Mouse (Mus musculus): ENCODE data around the gene H3f3b.

H3f3b gene

GRCm38 (mm10) chr11:116027756-116028155, at the start of gene H3f3b:
H3f3b (minus strand) TSS chr11:116027962.
- Histone ChIP-seq H3K4me3 (replicated peaks; ENCODE audit: low read length) (peak within 1 kb of the TSS; percentile 13; the same call in 1 of the 2 replicates), H3K9me3 (ENCODE audit: low read length) (no peaks in the 10 kb centered on the region), H3K4me1 (replicated peaks; ENCODE audit: low read depth, low read length) (peaks cover 46% of the 10 kb centered on the region), H3K36me3 (ENCODE audit: insufficient read depth, low read length) (peaks cover 16% of the 10 kb centered on the region), H3K27me3 (ENCODE audit: insufficient read depth, low read length) (no peaks in the 10 kb centered on the region)
- TF ChIP-seq POU5F1 (IDR thresholded peaks at IDR 0.05; ENCODE audit: borderline replicate concordance, low read length) (no peak), NANOG (IDR thresholded peaks at IDR 0.05; ENCODE audit: borderline replicate concordance, low read length) (no peak), CTCF (conservative IDR thresholded peaks at IDR 0.05; ENCODE audit: low read length) (no peak)

- Histone ChIP-seq H3K4me1 (replicated peaks; ENCODE audit: low read depth, low read length) (peaks cover 62% of the 10 kb centered on the region), H3K27me3 (ENCODE audit: insufficient read depth, low read length) (no peaks in the 10 kb centered on the region), H3K4me3 (replicated peaks; ENCODE audit: low read length) (peak overlapping the region; percentile 76), H3K36me3 (ENCODE audit: insufficient read depth, low read length) (peaks cover 32% of the 10 kb centered on the region), H3K9me3 (ENCODE audit: low read length) (no peaks in the 10 kb centered on the region)
- TF ChIP-seq CTCF (conservative IDR thresholded peaks at IDR 0.05; ENCODE audit: low read length) (no peak), NANOG (IDR thresholded peaks at IDR 0.05; ENCODE audit: borderline replicate concordance, low read length) (no peak), POU5F1 (IDR thresholded peaks at IDR 0.05; ENCODE audit: borderline replicate concordance, low read length) (no peak)
These were observed 49.1 kb upstream of the H3f3b start for GRCm38 (mm10) chr11:116076836-116077235.

DNA sequence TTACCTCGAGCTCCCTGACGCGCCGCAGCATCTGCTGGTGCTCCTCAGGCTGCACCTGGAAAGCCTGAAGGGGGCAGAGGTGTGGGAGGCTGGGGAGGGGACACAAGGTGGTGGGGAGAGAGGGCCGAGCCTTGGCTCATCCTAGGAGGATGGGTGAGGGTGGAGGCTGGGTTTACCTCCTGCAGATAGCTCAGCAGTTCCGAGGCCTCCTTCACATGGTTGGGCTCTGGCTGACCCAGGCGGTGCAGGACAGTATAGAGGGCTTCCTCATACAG, 48.4 kb upstream of the H3f3b start:
- peaks cover 26% of the 10 kb centered on the region for H3K36me3 ChIP-seq (ENCODE audit: insufficient read depth, low read length)
- H3K4me1 ChIP-seq (replicated peaks; ENCODE audit: low read depth, low read length): peaks cover 56% of the 10 kb centered on the region
- H3K9me3 ChIP-seq (ENCODE audit: low read length): no peaks in the 10 kb centered on the region
- H3K4me3 ChIP-seq (replicated peaks; ENCODE audit: low read length): peak overlapping the region; percentile 76
- TF ChIP-seq CTCF (conservative IDR thresholded peaks at IDR 0.05; ENCODE audit: low read length) (no peak), NANOG (IDR thresholded peaks at IDR 0.05; ENCODE audit: borderline replicate concordance, low read length) (no peak), POU5F1 (IDR thresholded peaks at IDR 0.05; ENCODE audit: borderline replicate concordance, low read length) (no peak)
- no peaks in the 10 kb centered on the region for H3K27me3 ChIP-seq (ENCODE audit: insufficient read depth, low read length)

GRCm38 (mm10) chr11:116075539-116076265, 47.9 kb upstream of the H3f3b start:
- peaks cover 51% of the 10 kb centered on the region for H3K4me1 ChIP-seq (replicated peaks; ENCODE audit: low read depth, low read length)
- H3K27me3 ChIP-seq (ENCODE audit: insufficient read depth, low read length): no peaks in the 10 kb centered on the region
- TF ChIP-seq CTCF (conservative IDR thresholded peaks at IDR 0.05; ENCODE audit: low read length) (no peak), POU5F1 (IDR thresholded peaks at IDR 0.05; ENCODE audit: borderline replicate concordance, low read length) (no peak), NANOG (IDR thresholded peaks at IDR 0.05; ENCODE audit: borderline replicate concordance, low read length) (no peak)
- peak overlapping the region; percentile 76 for H3K4me3 ChIP-seq (replicated peaks; ENCODE audit: low read length)
- no peaks in the 10 kb centered on the region for H3K9me3 ChIP-seq (ENCODE audit: low read length)
- peaks cover 21% of the 10 kb centered on the region for H3K36me3 ChIP-seq (ENCODE audit: insufficient read depth, low read length)

DNA sequence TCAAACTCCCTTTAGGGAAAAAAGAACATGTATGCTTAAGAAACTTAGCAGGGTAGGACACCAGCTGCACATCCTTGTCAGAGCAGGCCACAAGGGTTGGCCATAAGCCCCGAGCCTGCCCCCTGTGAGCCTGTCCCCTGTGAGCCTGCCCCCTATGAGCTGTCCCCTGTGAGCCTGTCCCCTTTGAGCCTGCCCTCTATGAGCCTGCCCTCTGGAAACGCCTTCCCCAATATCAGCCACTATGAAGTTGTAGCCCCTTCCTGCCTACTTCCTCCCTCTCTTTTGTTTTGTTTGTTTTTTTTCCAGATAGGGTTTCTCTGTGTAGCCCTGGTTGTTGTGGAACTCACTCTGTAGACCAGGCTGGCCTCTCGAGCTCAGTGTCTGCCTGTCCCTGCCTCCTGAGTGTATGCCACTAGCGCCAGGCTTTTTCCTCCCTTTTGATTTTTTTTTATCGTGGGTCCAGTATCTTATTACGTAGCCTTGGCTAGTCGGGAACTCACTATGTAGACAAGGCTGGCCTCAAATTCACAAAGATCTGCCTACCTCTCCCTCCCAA, 46.8 kb upstream of the H3f3b start:
- H3K4me1 ChIP-seq (replicated peaks; ENCODE audit: low read depth, low read length): peaks cover 42% of the 10 kb centered on the region
- no peaks in the 10 kb centered on the region for H3K9me3 ChIP-seq (ENCODE audit: low read length)
- H3K36me3 ChIP-seq (ENCODE audit: insufficient read depth, low read length): peaks cover 10% of the 10 kb centered on the region
- H3K4me3 ChIP-seq (replicated peaks; ENCODE audit: low read length): no peak overlapping the region
- TF ChIP-seq CTCF (conservative IDR thresholded peaks at IDR 0.05; ENCODE audit: low read length) (no peak), POU5F1 (IDR thresholded peaks at IDR 0.05; ENCODE audit: borderline replicate concordance, low read length) (no peak), NANOG (IDR thresholded peaks at IDR 0.05; ENCODE audit: borderline replicate concordance, low read length) (no peak)
- H3K27me3 ChIP-seq (ENCODE audit: insufficient read depth, low read length): no peaks in the 10 kb centered on the region

- H3K4me1 ChIP-seq (replicated peaks; ENCODE audit: low read depth, low read length): peaks cover 23% of the 10 kb centered on the region
- no peaks in the 10 kb centered on the region for H3K36me3 ChIP-seq (ENCODE audit: insufficient read depth, low read length)
- no peaks in the 10 kb centered on the region for H3K9me3 ChIP-seq (ENCODE audit: low read length)
- no peak for TF ChIP-seq CTCF (conservative IDR thresholded peaks at IDR 0.05; ENCODE audit: low read length)
- no peak for TF ChIP-seq NANOG (IDR thresholded peaks at IDR 0.05; ENCODE audit: borderline replicate concordance, low read length)
- no peak for TF ChIP-seq POU5F1 (IDR thresholded peaks at IDR 0.05; ENCODE audit: borderline replicate concordance, low read length)
- no peak overlapping the region for H3K4me3 ChIP-seq (replicated peaks; ENCODE audit: low read length)
- H3K27me3 ChIP-seq (ENCODE audit: insufficient read depth, low read length): 0 out of 2 replicates have a peak, but pooled peaks cover 3% of the 10 kb centered on the region
These were observed 44.8 kb upstream of the H3f3b start for GRCm38 (mm10) chr11:116072608-116073007.

GRCm38 (mm10) chr11:116071510-116071909, 43.7 kb upstream of the H3f3b start:
- H3K9me3 ChIP-seq (ENCODE audit: low read length): no peaks in the 10 kb centered on the region
- H3K4me1 ChIP-seq (replicated peaks; ENCODE audit: low read depth, low read length): peaks cover 13% of the 10 kb centered on the region
- H3K36me3 ChIP-seq (ENCODE audit: insufficient read depth, low read length): no peaks in the 10 kb centered on the region
- peaks cover 6% of the 10 kb centered on the region; the same call in 1 of the 2 replicates for H3K27me3 ChIP-seq (ENCODE audit: insufficient read depth, low read length)
- TF ChIP-seq NANOG (IDR thresholded peaks at IDR 0.05; ENCODE audit: borderline replicate concordance, low read length): no peak
- TF ChIP-seq CTCF (conservative IDR thresholded peaks at IDR 0.05; ENCODE audit: low read length): peak; percentile 88
- no peak overlapping the region for H3K4me3 ChIP-seq (replicated peaks; ENCODE audit: low read length)

GRCm38 (mm10) chr11:116065345-116065744, 37.6 kb upstream of the H3f3b start:
- peaks cover 58% of the 10 kb centered on the region for H3K4me1 ChIP-seq (replicated peaks; ENCODE audit: low read depth, low read length)

More at GRCm38 (mm10) chr11:116065345-116065744, 37.6 kb upstream of the H3f3b start:
- TF ChIP-seq NANOG (IDR thresholded peaks at IDR 0.05; ENCODE audit: borderline replicate concordance, low read length) (no peak), CTCF (conservative IDR thresholded peaks at IDR 0.05; ENCODE audit: low read length) (no peak), POU5F1 (IDR thresholded peaks at IDR 0.05; ENCODE audit: borderline replicate concordance, low read length) (no peak)
- Histone ChIP-seq H3K36me3 (ENCODE audit: insufficient read depth, low read length) (peaks cover 22% of the 10 kb centered on the region), H3K27me3 (ENCODE audit: insufficient read depth, low read length) (peaks cover 8% of the 10 kb centered on the region; the same call in 1 of the 2 replicates), H3K4me3 (replicated peaks; ENCODE audit: low read length) (0 out of 2 replicates have a peak overlapping the region, but pooled peaks have one; percentile 11), H3K9me3 (ENCODE audit: low read length) (no peaks in the 10 kb centered on the region)
